In genomic region chr11:98981289-98981996, GRCm38 (mm10) we compare ENCODE assay signal across 8 mouse cellular contexts. TPM values are rescaled to one million over a fixed set of nuclear protein-coding genes. Genes with fewer than 3 reads are reported as not detected.
A peak's percentile ranks its signal among the peaks of the same experiment; 100 is the strongest.
DNase-seq lines count a peak whose midpoint lies in the region; ATAC-seq lines count a peak whose summit lies in the region.

No protein-coding gene starts in this region.

- H3K4me2 ChIP-seq in heart, embryonic 14.5 days (ENCODE audit: low read length) = peak overlapping the region; percentile 91
- peak overlapping the region; percentile 67 for H3K4me2 ChIP-seq in hindbrain, embryonic 15.5 days
- peak overlapping the region; percentile 85 for H3K4me2 ChIP-seq in midbrain, embryonic 12.5 days (replicated peaks)

- no peaks in the 10 kb centered on the region for H3K9me3 ChIP-seq in heart, embryonic 14.5 days (ENCODE audit: control insufficient read depth, low read length)
- H3K9me3 ChIP-seq in embryonic facial prominence, embryonic 10.5 days = no peaks in the 10 kb centered on the region
- no peaks in the 10 kb centered on the region for H3K9me3 ChIP-seq in hindbrain, embryonic 15.5 days
- H3K9me3 ChIP-seq in midbrain, embryonic 12.5 days = no peaks in the 10 kb centered on the region

- H3K4me1 ChIP-seq in heart, embryonic 14.5 days (ENCODE audit: control insufficient read depth in 2 of 2, insufficient read depth in 2 of 2, low read length in 2 of 2) = peaks cover 12 to 35% of the 10 kb centered on the region in 2 experiments
- peaks cover 31% of the 10 kb centered on the region for H3K4me1 ChIP-seq in embryonic facial prominence, embryonic 10.5 days
- peaks cover 28% of the 10 kb centered on the region for H3K4me1 ChIP-seq in hindbrain, embryonic 15.5 days (replicated peaks)
- peaks cover 18% of the 10 kb centered on the region for H3K4me1 ChIP-seq in midbrain, embryonic 12.5 days

- H3K27me3 ChIP-seq in heart, embryonic 14.5 days (ENCODE audit: control insufficient read depth, insufficient read depth, low read length) = peaks cover 6% of the 10 kb centered on the region; the same call in 1 of the 2 replicates
- H3K27me3 ChIP-seq in embryonic facial prominence, embryonic 10.5 days (replicated peaks; ENCODE audit: low read depth, poor library complexity, severe bottlenecking) = peaks cover 54% of the 10 kb centered on the region
- no peaks in the 10 kb centered on the region for H3K27me3 ChIP-seq in hindbrain, embryonic 15.5 days
- H3K27me3 ChIP-seq in midbrain, embryonic 12.5 days = peaks cover 56% of the 10 kb centered on the region

- peak overlapping the region; percentile 71 for H3K9ac ChIP-seq in heart, embryonic 14.5 days (ENCODE audit: low read length)
- peak overlapping the region; percentile 77 for H3K9ac ChIP-seq in hindbrain, embryonic 15.5 days
- peak overlapping the region; percentile 69; the same call in 1 of the 2 replicates for H3K9ac ChIP-seq in midbrain, embryonic 12.5 days (replicated peaks)

- H3K27ac ChIP-seq in heart, embryonic 14.5 days (replicated peaks in 1 of 2; ENCODE audit: control insufficient read depth in 1 of 2, insufficient read depth in 1 of 2, low read depth in 2 of 2, low read length in 2 of 2) = no peak overlapping the region
- peak overlapping the region; percentile 79 for H3K27ac ChIP-seq in embryonic facial prominence, embryonic 10.5 days (replicated peaks)
- H3K27ac ChIP-seq in hindbrain, embryonic 15.5 days (replicated peaks) = peak overlapping the region; percentile 91
- peak overlapping the region; percentile 81 for H3K27ac ChIP-seq in midbrain, embryonic 12.5 days (replicated peaks)

- H3K36me3 ChIP-seq in heart, embryonic 14.5 days (ENCODE audit: control insufficient read depth, insufficient read depth, low read length) = no peaks in the 10 kb centered on the region
- H3K36me3 ChIP-seq in embryonic facial prominence, embryonic 10.5 days (replicated peaks) = peaks cover 2% of the 10 kb centered on the region; the same call in 1 of the 2 replicates
- H3K36me3 ChIP-seq in hindbrain, embryonic 15.5 days = no peaks in the 10 kb centered on the region
- H3K36me3 ChIP-seq in midbrain, embryonic 12.5 days = no peaks in the 10 kb centered on the region

- intact Hi-C loops in heart, postnatal 10 days (cut with DNase I) = no loop called here

- no peak for DNase-seq in heart, postnatal 10 days
- DNase-seq in embryonic facial prominence, embryonic 10.5 days (ENCODE audit: low spot score) = no peak
- no peak for DNase-seq in retina, embryonic 14.5 days (ENCODE audit: low spot score)
- DNase-seq in embryo, embryonic 9.5 days (ENCODE audit: extremely low spot score) = no peak
- no peak for DNase-seq in thymus, adult 18-20 months

- no peak for ATAC-seq in heart, embryonic 14.5 days (ENCODE audit: insufficient number of reproducible peaks, insufficient read depth, low FRiP score, low read depth)
- ATAC-seq in hindbrain, embryonic 15.5 days (ENCODE audit: low FRiP score, low read depth) = peak; percentile 54
- no peak; the same call in 1 of the 2 replicates for ATAC-seq in midbrain, embryonic 12.5 days (ENCODE audit: low FRiP score, low read depth)

- H3K4me3 ChIP-seq in heart, embryonic 14.5 days (ENCODE audit: control insufficient read depth in 1 of 2, insufficient read depth in 1 of 2, low read depth in 1 of 2, low read length in 2 of 2) = peak overlapping the region; percentile 45 to 48
- H3K4me3 ChIP-seq in embryonic facial prominence, embryonic 10.5 days = peak overlapping the region; percentile 70
- H3K4me3 ChIP-seq in hindbrain, embryonic 15.5 days = peak overlapping the region; percentile 56
- peak overlapping the region; percentile 58 for H3K4me3 ChIP-seq in midbrain, embryonic 12.5 days

- 33% methylated on average over 20 of the region's 20 CpGs for WGBS in heart, embryonic 14.5 days
- WGBS in embryonic facial prominence, embryonic 10.5 days = 37% methylated on average over 20 of the region's 20 CpGs
- WGBS in hindbrain, embryonic 15.5 days = 26% methylated on average over 20 of the region's 20 CpGs
- 33% methylated on average over 20 of the region's 20 CpGs for WGBS in midbrain, embryonic 12.5 days

RNA-seq across cellular contexts. Expression of gene Gjd3, which starts 1.4 kb away (rescaled TPM):
- polyA plus RNA-seq in heart, embryonic 14.5 days (2014; fragmentation: Nextera tagmentation; extraction: Ambion mirVana) = 1.00 and 2.3 TPM in 2 replicates
- 1 to 10 TPM; 1.3 to 2.0 TPM for total RNA-seq in heart, postnatal 10 days (2021)
- polyA plus RNA-seq in embryonic facial prominence, embryonic 10.5 days (2016; fragmentation: Nextera tagmentation; extraction: Ambion mirVana) = 0.25 TPM in 1 of 2 replicates, not detected in the other
- polyA plus RNA-seq in hindbrain, embryonic 15.5 days (2015; fragmentation: Nextera tagmentation; extraction: Ambion mirVana) = 1.8 and 3.1 TPM in 2 replicates
- polyA plus RNA-seq in midbrain, embryonic 12.5 days (2016; fragmentation: Nextera tagmentation; extraction: Ambion mirVana) = 0.67 and 0.80 TPM in 2 replicates

RNA-seq across cellular contexts. Expression of gene Top2a, which starts 42.5 kb away (rescaled TPM):
- 169 and 174 TPM in 2 replicates for polyA plus RNA-seq in heart, embryonic 14.5 days (2014; fragmentation: Nextera tagmentation; extraction: Ambion mirVana)
- total RNA-seq in heart, postnatal 10 days (2021) = 10 to 100 TPM; 53.3 to 57.0 TPM
- 332 and 336 TPM in 2 replicates for polyA plus RNA-seq in embryonic facial prominence, embryonic 10.5 days (2016; fragmentation: Nextera tagmentation; extraction: Ambion mirVana)
- 43.7 and 56.9 TPM in 2 replicates for polyA plus RNA-seq in hindbrain, embryonic 15.5 days (2015; fragmentation: Nextera tagmentation; extraction: Ambion mirVana)
- polyA plus RNA-seq in midbrain, embryonic 12.5 days (2016; fragmentation: Nextera tagmentation; extraction: Ambion mirVana) = 305 and 311 TPM in 2 replicates

RNA-seq across cellular contexts. Expression of gene Rara, which starts 53.8 kb away (rescaled TPM):
- 31.4 and 33.4 TPM in 2 replicates for polyA plus RNA-seq in heart, embryonic 14.5 days (2014; fragmentation: Nextera tagmentation; extraction: Ambion mirVana)
- 10 to 100 TPM; 31.9 to 33.0 TPM for total RNA-seq in heart, postnatal 10 days (2021)
- 34.0 and 35.6 TPM in 2 replicates for polyA plus RNA-seq in embryonic facial prominence, embryonic 10.5 days (2016; fragmentation: Nextera tagmentation; extraction: Ambion mirVana)
- polyA plus RNA-seq in hindbrain, embryonic 15.5 days (2015; fragmentation: Nextera tagmentation; extraction: Ambion mirVana) = 11.4 and 16.8 TPM in 2 replicates
- polyA plus RNA-seq in midbrain, embryonic 12.5 days (2016; fragmentation: Nextera tagmentation; extraction: Ambion mirVana) = 15.5 and 17.3 TPM in 2 replicates

RNA-seq across cellular contexts. Expression of gene Igfbp4, which starts 59.6 kb away (rescaled TPM):
- polyA plus RNA-seq in heart, embryonic 14.5 days (2014; fragmentation: Nextera tagmentation; extraction: Ambion mirVana) = 315 and 373 TPM in 2 replicates
- 100 to 1,000 TPM; 192 to 218 TPM for total RNA-seq in heart, postnatal 10 days (2021)
- polyA plus RNA-seq in embryonic facial prominence, embryonic 10.5 days (2016; fragmentation: Nextera tagmentation; extraction: Ambion mirVana) = 658 and 684 TPM in 2 replicates
- polyA plus RNA-seq in hindbrain, embryonic 15.5 days (2015; fragmentation: Nextera tagmentation; extraction: Ambion mirVana) = 145 and 146 TPM in 2 replicates
- polyA plus RNA-seq in midbrain, embryonic 12.5 days (2016; fragmentation: Nextera tagmentation; extraction: Ambion mirVana) = 246 and 322 TPM in 2 replicates

Comparison
In these comparisons a context has a peak if more than half of its experiments do, and no peak if none do; other contexts are left out.
1. H3K27ac ChIP-seq: peak in embryonic facial prominence, embryonic 10.5 days (single experiment), hindbrain, embryonic 15.5 days (single experiment) and midbrain, embryonic 12.5 days (single experiment); none in heart, embryonic 14.5 days (0 of 2).
2. Peak in every context shown above with its lines, with median percentiles within 50 percentile points of each other: H3K4me2 ChIP-seq, H3K4me3 ChIP-seq and H3K9ac ChIP-seq.